Mouse (Mus musculus) ES-E14 (cell line): ENCODE data around the gene Stat4. TPM values are rescaled to one million over a fixed set of nuclear protein-coding genes. Genes with fewer than 3 reads are reported as not detected.
A peak's percentile ranks its signal among the peaks of the same experiment; 100 is the strongest.

Experiments
- DNase-seq: peaks from one replicate; pipeline ENCODE4 v3.0.0-alpha.2; 2013; ENCODE audit warnings: low read depth, low spot score
- H3K27ac ChIP-seq: 2 replicates; pipeline ENCODE4 v1.5.1; 2012; ENCODE audit warnings: low read depth, mild to moderate bottlenecking, low read length, moderate library complexity, mixed read lengths; ENCODE audit not compliant: poor library complexity, insufficient read depth, severe bottlenecking
- H3K36me3 ChIP-seq: 2 replicates; pipeline ENCODE4 v1.6.1; 2012; ENCODE audit warnings: mild to moderate bottlenecking, low read length, moderate library complexity, mixed read lengths; ENCODE audit not compliant: control insufficient read depth, poor library complexity, insufficient read depth, severe bottlenecking
- H3K4me1 ChIP-seq, 2 experiments: fragments of 150-350 bp in 1 of 2; sonication (generic) in 1 of 2; 2 replicates each; pipeline ENCODE4 v1.6.1; 2012; ENCODE audit warnings: low read length in 2 of 2, mild to moderate bottlenecking in 1 of 2, mixed read lengths in 1 of 2; ENCODE audit not compliant: control insufficient read depth in 2 of 2, insufficient read depth in 2 of 2, poor library complexity in 1 of 2
- H3K4me3 ChIP-seq, 2 experiments: fragments of 150-350 bp in 1 of 2; sonication (generic) in 1 of 2; 2 replicates each; pipeline ENCODE4 v1.5.1; 2012; ENCODE audit warnings: low read length in 2 of 2, low read depth in 1 of 2, mild to moderate bottlenecking in 1 of 2, mixed read lengths in 1 of 2; ENCODE audit not compliant: insufficient read depth in 1 of 2, poor library complexity in 1 of 2, severe bottlenecking in 1 of 2
- H3K9ac ChIP-seq: 2 replicates; pipeline ENCODE4 v1.6.1; 2012; ENCODE audit warnings: low read depth, mild to moderate bottlenecking, low read length, mixed read lengths; ENCODE audit not compliant: poor library complexity, insufficient read depth, severe bottlenecking
- H3K9me3 ChIP-seq: fragments of 150-350 bp; sonication (generic); 2 replicates; pipeline ENCODE4 v1.6.1; 2012; ENCODE audit warnings: low read depth, mild to moderate bottlenecking, low read length; ENCODE audit not compliant: control insufficient read depth, insufficient read depth
- CHD2 ChIP-seq: IDR thresholded peaks from 2 replicates; pipeline ENCODE4 v1.6.1; 2014; ENCODE audit warnings: mild to moderate bottlenecking, low read depth, low read length, inconsistent platforms
- HCFC1 ChIP-seq: IDR thresholded peaks from 2 replicates; pipeline ENCODE4 v1.6.1; 2012; ENCODE audit warnings: low read length, inconsistent platforms, borderline replicate concordance; ENCODE audit not compliant: insufficient read depth
- MAFK ChIP-seq: IDR thresholded peaks from 2 replicates; pipeline ENCODE4 v1.6.1; 2014; ENCODE audit warnings: mild to moderate bottlenecking, low read depth, low read length, inconsistent platforms; ENCODE audit not compliant: insufficient read depth
- ZC3H11A ChIP-seq: IDR thresholded peaks from 2 replicates; pipeline ENCODE4 v1.6.1; 2012; ENCODE audit warnings: low read depth, mild to moderate bottlenecking, inconsistent platforms, low read length, borderline replicate concordance
- ZNF384 ChIP-seq: IDR thresholded peaks from 2 replicates; pipeline ENCODE4 v1.6.1; 2012; ENCODE audit warnings: low read depth, low read length, inconsistent platforms
- in situ Hi-C, 2 experiments: fragments of 600-800 bp; cut with MboI; formaldehyde crosslinking; loops; one replicate each; pipeline ENCODE4 v1.15.1; 2025; ENCODE audit warnings: low sequenced_read_pairs in 2 of 2, inconsistent platforms in 1 of 2; ENCODE audit not compliant: unreplicated experiment in 2 of 2
- total RNA-seq: library from RNA; depleted of rRNA; stranded (reverse); fragments of 300-350 nt; gene quantifications from 2 replicates; pipeline ENCODE4 v1.2.3, GENCODE M21; 2012

Gene Stat4
- total RNA-seq, 1 experiment = 3.8 TPM

- Histone ChIP-seq H3K4me1 (no peaks in the 10 kb centered on the region; a peak in 1 of 4 replicates), H3K4me3 (no peak overlapping the region), H3K36me3 (no peaks in the 10 kb centered on the region; the same call in 1 of the 2 replicates), H3K9ac (no peak overlapping the region), H3K9me3 (no peaks in the 10 kb centered on the region), H3K27ac (no peak overlapping the region)
- TF ChIP-seq ZC3H11A (no peak), MAFK (no peak), HCFC1 (no peak), CHD2 (no peak), ZNF384 (no peak)
- in situ Hi-C loops = no loop called here
- DNase-seq = no peak
Observed at GRCm38 (mm10) chr1:52143191-52143590, 156.2 kb downstream of the Stat4 start.

GRCm38 (mm10) chr1:52143596-52144156 is 156.7 kb downstream of the Stat4 start:
- H3K36me3 ChIP-seq = no peaks in the 10 kb centered on the region; the same call in 1 of the 2 replicates
- no peak for TF ChIP-seq ZC3H11A
- TF ChIP-seq CHD2 = no peak
- TF ChIP-seq HCFC1 = no peak
- TF ChIP-seq MAFK = no peak
- TF ChIP-seq ZNF384 = no peak
- H3K9me3 ChIP-seq = no peaks in the 10 kb centered on the region
- no peaks in the 10 kb centered on the region; a peak in 1 of 4 replicates for H3K4me1 ChIP-seq
- H3K27ac ChIP-seq = no peak overlapping the region
- H3K4me3 ChIP-seq = no peak overlapping the region
- H3K9ac ChIP-seq = no peak overlapping the region
- no peak for DNase-seq
- in situ Hi-C loops = no loop called here

- Histone ChIP-seq H3K36me3 (no peaks in the 10 kb centered on the region; the same call in 1 of the 2 replicates), H3K9me3 (no peaks in the 10 kb centered on the region), H3K27ac (no peak overlapping the region), H3K9ac (no peak overlapping the region), H3K4me3 (no peak overlapping the region), H3K4me1 (peaks cover 0 to 5% of the 10 kb centered on the region in 2 experiments; a peak in 1 of 4 replicates)
- in situ Hi-C loops = no loop called here
- TF ChIP-seq CHD2 (no peak), HCFC1 (no peak), ZNF384 (no peak)
- no peak for DNase-seq
Observed at GRCm38 (mm10) chr1:52144907-52145306, 158.0 kb downstream of the Stat4 start.

GRCm38 (mm10) chr1:52146214-52146970 is 159.4 kb downstream of the Stat4 start:
- in situ Hi-C loops = no loop called here
- TF ChIP-seq CHD2 (no peak), MAFK (no peak), ZNF384 (no peak), HCFC1 (no peak), ZC3H11A (peak; percentile 56; the same call in 1 of the 2 replicates)
- Histone ChIP-seq H3K9me3 (no peaks in the 10 kb centered on the region), H3K4me1 (peaks cover 6 to 10% of the 10 kb centered on the region in 2 experiments; a peak in 3 of 4 replicates), H3K4me3 (no peak overlapping the region), H3K36me3 (no peaks in the 10 kb centered on the region; the same call in 1 of the 2 replicates), H3K27ac (no peak overlapping the region), H3K9ac (no peak overlapping the region)
- peak; percentile 45 for DNase-seq
